Mouse (Mus musculus) brain, adult 10 weeks (tissue): Measurements from ENCODE around the gene Try4. TPM values are rescaled to one million over a fixed set of nuclear protein-coding genes. Genes with fewer than 3 reads are reported as not detected.

ENCODE experiments used
- polyA plus RNA-seq: library from polyadenylated mRNA; stranded (reverse); fragments of 350-450 nt; fragmentation: Illumina TruSeq; extraction: RNeasy Lipid Tissue Mini Kit (QIAGEN cat#74804); gene quantifications from one replicate; pipeline ENCODE4 v1.2.3, GENCODE M21; 2015; ENCODE audit warnings: low read depth, low replicate concordance

Gene Try4
- polyA plus RNA-seq, result not detected

DNA sequence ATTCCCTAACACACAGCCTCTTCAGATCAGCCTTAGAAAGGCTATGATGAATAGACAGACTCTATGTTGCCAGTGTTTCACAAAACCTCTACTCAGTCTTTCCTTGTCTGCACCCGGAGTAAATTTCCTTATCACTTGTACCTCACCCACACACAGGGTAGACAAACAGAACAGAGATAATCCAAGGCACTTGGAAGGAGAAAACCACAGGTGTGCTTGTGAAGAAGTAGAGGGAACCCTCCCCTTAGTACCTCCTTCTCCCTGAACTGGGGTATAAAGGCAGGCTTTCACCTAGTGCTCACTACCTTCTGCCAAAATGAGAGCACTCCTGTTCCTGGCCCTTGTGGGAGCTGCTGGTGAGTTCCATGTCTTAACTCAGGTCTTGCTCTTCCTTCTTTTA is at the start of gene Try4:
TSS of gene Try4 (plus strand) at position 301 of the 400 bp plus-strand sequence.

DNA sequence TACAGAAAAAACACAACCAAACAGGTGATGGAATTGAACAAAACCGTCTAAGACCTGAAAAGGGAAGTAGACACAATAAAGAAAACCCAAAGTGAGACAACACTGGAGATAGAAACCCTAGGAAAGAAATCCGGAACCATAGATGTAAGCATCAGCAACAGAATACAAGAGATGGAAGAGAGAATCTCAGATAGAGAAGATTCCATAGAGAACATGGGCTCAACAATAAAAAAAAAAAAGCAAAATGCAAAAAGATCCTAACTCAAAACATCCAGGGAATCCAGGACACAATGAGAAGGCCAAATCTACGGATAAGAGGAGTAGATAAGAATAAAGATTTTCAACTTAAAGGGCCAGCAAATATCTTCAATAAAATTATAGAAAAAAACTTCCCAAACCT is 14.7 kb downstream of the Try4 start, which contains the start of gene Try5:
TSS of gene Try5 (minus strand) at position 101 of the 400 bp plus-strand sequence.

DNA sequence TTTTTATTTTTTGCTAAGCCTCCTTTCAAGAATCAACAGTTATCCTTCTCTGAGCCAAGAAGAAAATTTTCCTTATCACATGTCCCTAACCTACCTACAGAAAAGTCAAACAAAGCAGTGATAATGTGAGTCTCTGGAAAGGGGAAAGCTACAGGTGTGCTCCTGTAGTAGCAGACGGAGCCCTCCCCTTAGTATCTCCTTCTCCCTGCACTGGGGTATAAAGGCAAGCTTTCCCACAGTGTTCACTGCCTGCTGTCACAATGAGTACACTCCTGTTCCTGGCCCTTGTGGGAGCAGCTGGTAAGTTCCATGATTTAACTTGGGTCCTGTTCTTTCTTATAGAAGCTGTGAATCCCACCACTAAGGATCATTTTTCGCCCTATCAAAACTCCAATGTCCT is 51.9 kb downstream of the Try4 start, which contains the start of gene Try10:
TSS of gene Try10 (plus strand) at position 174 of the 400 bp plus-strand sequence.

Other genes with a start within 250 kb of the Try4 start
- gene Try5, start 14.6 kb downstream of the Try4 start, polyA plus RNA-seq, result not detected
- not detected for gene Try10, start 51.8 kb downstream of the Try4 start, polyA plus RNA-seq
- gene Prss3, start 75.4 kb downstream of the Try4 start, polyA plus RNA-seq, result not detected
- not detected for gene Gm5771, start 90.1 kb downstream of the Try4 start, polyA plus RNA-seq
- gene Gm10334, start 143.9 kb downstream of the Try4 start, polyA plus RNA-seq, result 0.86 TPM
- not detected for gene Prss1, start 156.7 kb downstream of the Try4 start, polyA plus RNA-seq
- not detected for gene Prss2, start 219.5 kb downstream of the Try4 start, polyA plus RNA-seq